Mouse (Mus musculus) hindbrain, embryonic 13.5 days (tissue): ENCODE measurements at regions not wholly inside any gene's neighbourhood (a gene's known extent, or its start where the extent isn't known, plus 50 kb on each side); places are given as distances from the start of the nearest gene placed in this dataset.
A peak's percentile ranks its signal among the peaks of the same experiment; 100 is the strongest.

Source experiments
- ATAC-seq: fragments of 200-750 bp; cut with Nextera tagmentation; 2 replicates; pipeline ENCODE4 v1.8.0; 2017; ENCODE audit warnings: moderate TSS enrichment; ENCODE audit not compliant: low FRiP score
- H3K27ac ChIP-seq: fragments of 300-500 bp; sonication (generic); 2 replicates; pipeline ENCODE4 v1.5.1; 2015; ENCODE audit warnings: inconsistent platforms, mild to moderate bottlenecking, moderate library complexity
- H3K27me3 ChIP-seq: fragments of 300-500 bp; sonication (generic); 2 replicates; pipeline ENCODE4 v1.6.1; 2015; ENCODE audit warnings: mild to moderate bottlenecking, inconsistent platforms
- H3K36me3 ChIP-seq: fragments of 300-500 bp; sonication (generic); 2 replicates; pipeline ENCODE4 v1.6.1; 2015; ENCODE audit warnings: mild to moderate bottlenecking, inconsistent platforms
- H3K4me1 ChIP-seq: fragments of 300-500 bp; sonication (generic); replicated peaks from 2 replicates; pipeline ENCODE4 v1.6.1; 2015; ENCODE audit warnings: inconsistent platforms
- H3K4me2 ChIP-seq: fragments of 300-500 bp; sonication (generic); 2 replicates; pipeline ENCODE4 v1.6.1; 2015; ENCODE audit warnings: inconsistent platforms, mild to moderate bottlenecking, moderate library complexity
- H3K4me3 ChIP-seq: fragments of 300-500 bp; sonication (generic); 2 replicates; pipeline ENCODE4 v1.5.1; 2015; ENCODE audit warnings: mild to moderate bottlenecking, inconsistent platforms
- H3K9ac ChIP-seq: fragments of 300-500 bp; sonication (generic); 2 replicates; pipeline ENCODE4 v1.6.1; 2015; ENCODE audit warnings: mild to moderate bottlenecking, inconsistent platforms
- H3K9me3 ChIP-seq: fragments of 300-500 bp; sonication (generic); 2 replicates; pipeline ENCODE4 v1.6.1; 2016; ENCODE audit warnings: inconsistent platforms
- WGBS: fragments of 180-500 bp; shearing (Covaris S2); methylation state at CpG from one replicate; pipeline ENCODE4 v1.1.7; 2015; 5-methylcytosine and 5-hydroxymethylcytosine counted together

- Histone ChIP-seq H3K27ac (no peak overlapping the region), H3K4me2 (no peak overlapping the region), H3K9ac (no peak overlapping the region), H3K27me3 (no peaks in the 10 kb centered on the region), H3K4me3 (no peak overlapping the region), H3K9me3 (no peaks in the 10 kb centered on the region), H3K4me1 (no peaks in the 10 kb centered on the region), H3K36me3 (no peaks in the 10 kb centered on the region)
- 76% methylated on average over 7 of the region's 7 CpGs for WGBS
- no peak for ATAC-seq
These were observed 157.3 kb upstream of the Smarca2 start for GRCm38 (mm10) chr19:26447427-26448023.

- Histone ChIP-seq H3K36me3 (no peaks in the 10 kb centered on the region), H3K4me2 (no peak overlapping the region), H3K9ac (no peak overlapping the region), H3K4me1 (peaks cover 10% of the 10 kb centered on the region), H3K27ac (no peak overlapping the region), H3K27me3 (no peaks in the 10 kb centered on the region), H3K4me3 (no peak overlapping the region), H3K9me3 (no peaks in the 10 kb centered on the region)
- no peak for ATAC-seq
- 54% methylated on average over 4 of the region's 4 CpGs for WGBS
These were observed 143.1 kb upstream of the Smarca2 start for GRCm38 (mm10) chr19:26461712-26462111.

- Histone ChIP-seq H3K27ac (no peak overlapping the region), H3K27me3 (no peaks in the 10 kb centered on the region), H3K4me2 (no peak overlapping the region), H3K36me3 (no peaks in the 10 kb centered on the region), H3K9me3 (no peaks in the 10 kb centered on the region), H3K9ac (no peak overlapping the region), H3K4me1 (peaks cover 22% of the 10 kb centered on the region), H3K4me3 (no peak overlapping the region)
- WGBS: 56% methylated on average over 2 of the region's 2 CpGs
- ATAC-seq: no peak
These were observed 139.6 kb upstream of the Smarca2 start for GRCm38 (mm10) chr19:26465228-26465627.

GRCm38 (mm10) chr19:26466244-26466643 lies 138.6 kb upstream of the Smarca2 start:
- H3K27ac ChIP-seq: no peak overlapping the region
- H3K4me3 ChIP-seq: no peak overlapping the region
- 86% methylated on average over 4 of the region's 4 CpGs for WGBS
- no peak for ATAC-seq
- peaks cover 22% of the 10 kb centered on the region for H3K4me1 ChIP-seq
- H3K9ac ChIP-seq: no peak overlapping the region
- no peak overlapping the region for H3K4me2 ChIP-seq
- no peaks in the 10 kb centered on the region for H3K27me3 ChIP-seq
- no peaks in the 10 kb centered on the region for H3K36me3 ChIP-seq
- H3K9me3 ChIP-seq: no peaks in the 10 kb centered on the region

GRCm38 (mm10) chr19:26467179-26467651 lies 137.6 kb upstream of the Smarca2 start:
- no peak overlapping the region for H3K4me3 ChIP-seq
- H3K36me3 ChIP-seq: no peaks in the 10 kb centered on the region
- no peak overlapping the region for H3K4me2 ChIP-seq
- peak; percentile 38; the same call in 1 of the 2 replicates for ATAC-seq
- H3K9me3 ChIP-seq: no peaks in the 10 kb centered on the region
- peak overlapping the region; percentile 25; the same call in 1 of the 2 replicates for H3K9ac ChIP-seq
- no peaks in the 10 kb centered on the region for H3K27me3 ChIP-seq
- peak overlapping the region; percentile 50; the same call in 1 of the 2 replicates for H3K27ac ChIP-seq
- WGBS: 33% methylated on average over 5 of the region's 5 CpGs
- peaks cover 22% of the 10 kb centered on the region for H3K4me1 ChIP-seq

- H3K9me3 ChIP-seq: no peaks in the 10 kb centered on the region
- no peak overlapping the region for H3K9ac ChIP-seq
- H3K4me1 ChIP-seq: peaks cover 5% of the 10 kb centered on the region; the same call in 1 of the 2 replicates
- H3K4me2 ChIP-seq: no peak overlapping the region
- no peaks in the 10 kb centered on the region for H3K27me3 ChIP-seq
- no peak overlapping the region for H3K4me3 ChIP-seq
- no peak for ATAC-seq
- H3K36me3 ChIP-seq: no peaks in the 10 kb centered on the region
- WGBS: 86% methylated on average over 1 of the region's 1 CpGs
- no peak overlapping the region for H3K27ac ChIP-seq
These were observed 132.2 kb upstream of the Smarca2 start for GRCm38 (mm10) chr19:26472659-26473058.

- 93% methylated on average over 3 of the region's 3 CpGs for WGBS
- no peak for ATAC-seq
These were observed 131.6 kb upstream of the Smarca2 start for GRCm38 (mm10) chr19:26473211-26473610.

GRCm38 (mm10) chr19:26475197-26475596 lies 129.7 kb upstream of the Smarca2 start:
- Histone ChIP-seq H3K9ac (no peak overlapping the region), H3K36me3 (no peaks in the 10 kb centered on the region), H3K4me1 (peaks cover 11% of the 10 kb centered on the region), H3K9me3 (no peaks in the 10 kb centered on the region), H3K27ac (no peak overlapping the region), H3K4me3 (no peak overlapping the region), H3K4me2 (no peak overlapping the region), H3K27me3 (no peaks in the 10 kb centered on the region)
- 49% methylated on average over 2 of the region's 2 CpGs for WGBS
- no peak for ATAC-seq

More at GRCm38 (mm10) chr19:26473211-26473610, 131.6 kb upstream of the Smarca2 start:
- Histone ChIP-seq H3K36me3 (no peaks in the 10 kb centered on the region), H3K4me3 (no peak overlapping the region), H3K4me2 (no peak overlapping the region), H3K27me3 (no peaks in the 10 kb centered on the region), H3K9me3 (no peaks in the 10 kb centered on the region), H3K27ac (no peak overlapping the region), H3K4me1 (peaks cover 8% of the 10 kb centered on the region), H3K9ac (no peak overlapping the region)

GRCm38 (mm10) chr19:26475754-26476153 lies 129.1 kb upstream of the Smarca2 start:
- Histone ChIP-seq H3K27ac (no peak overlapping the region), H3K4me2 (no peak overlapping the region), H3K27me3 (no peaks in the 10 kb centered on the region), H3K4me1 (peaks cover 11% of the 10 kb centered on the region), H3K36me3 (no peaks in the 10 kb centered on the region), H3K9ac (no peak overlapping the region), H3K4me3 (no peak overlapping the region), H3K9me3 (no peaks in the 10 kb centered on the region)
- ATAC-seq: no peak
- WGBS: 29% methylated on average over 2 of the region's 2 CpGs

GRCm38 (mm10) chr19:26478055-26478737 lies 126.7 kb upstream of the Smarca2 start:
- WGBS: 25% methylated on average over 16 of the region's 16 CpGs
- ATAC-seq: 0 out of 2 replicates have a peak, but pooled peaks have one; percentile 72
- Histone ChIP-seq H3K27me3 (no peaks in the 10 kb centered on the region), H3K9me3 (no peaks in the 10 kb centered on the region), H3K4me2 (peak overlapping the region; percentile 27; the same call in 1 of the 2 replicates), H3K36me3 (no peaks in the 10 kb centered on the region), H3K9ac (no peak overlapping the region), H3K4me1 (peaks cover 11% of the 10 kb centered on the region), H3K27ac (no peak overlapping the region), H3K4me3 (no peak overlapping the region)

- no peak for ATAC-seq
- H3K27ac ChIP-seq: no peak overlapping the region
- no peaks in the 10 kb centered on the region for H3K9me3 ChIP-seq
- 73% methylated on average over 3 of the region's 3 CpGs for WGBS
- H3K4me3 ChIP-seq: no peak overlapping the region
- no peaks in the 10 kb centered on the region for H3K36me3 ChIP-seq
- no peak overlapping the region for H3K4me2 ChIP-seq
- no peaks in the 10 kb centered on the region for H3K4me1 ChIP-seq
- no peak overlapping the region for H3K9ac ChIP-seq
- no peaks in the 10 kb centered on the region for H3K27me3 ChIP-seq
These were observed 120.5 kb upstream of the Smarca2 start for GRCm38 (mm10) chr19:26484322-26484721.

GRCm38 (mm10) chr19:26492806-26493205 lies 112.0 kb upstream of the Smarca2 start:
- no peak overlapping the region for H3K27ac ChIP-seq
- H3K9me3 ChIP-seq: no peaks in the 10 kb centered on the region
- no peak overlapping the region for H3K4me3 ChIP-seq
- H3K9ac ChIP-seq: no peak overlapping the region
- 80% methylated on average over 2 of the region's 2 CpGs for WGBS
- ATAC-seq: no peak
- H3K36me3 ChIP-seq: no peaks in the 10 kb centered on the region
- H3K27me3 ChIP-seq: no peaks in the 10 kb centered on the region
- H3K4me1 ChIP-seq: no peaks in the 10 kb centered on the region
- H3K4me2 ChIP-seq: no peak overlapping the region

GRCm38 (mm10) chr19:26501064-26501463 lies 103.8 kb upstream of the Smarca2 start:
- no peak overlapping the region for H3K4me2 ChIP-seq
- H3K4me3 ChIP-seq: no peak overlapping the region
- no peaks in the 10 kb centered on the region for H3K4me1 ChIP-seq
- H3K9me3 ChIP-seq: peaks cover 10% of the 10 kb centered on the region; the same call in 1 of the 2 replicates
- no peak for ATAC-seq
- no peaks in the 10 kb centered on the region for H3K36me3 ChIP-seq
- no peak overlapping the region for H3K9ac ChIP-seq
- H3K27ac ChIP-seq: no peak overlapping the region
- no peaks in the 10 kb centered on the region for H3K27me3 ChIP-seq
